Mouse (Mus musculus) forebrain, embryonic 10.5 days (tissue): ENCODE data around the gene Rcbtb1. TPM values are rescaled to one million over a fixed set of nuclear protein-coding genes. Genes with fewer than 3 reads are reported as not detected.
"Not testable (repeated sequence)": the region's sequence is repeated elsewhere in the genome, so short reads cannot be mapped to it uniquely, and the experiment has no call there.

Experiments
- DNase-seq: peaks from one replicate; pipeline ENCODE4 v3.0.0-alpha.2; 2017; ENCODE audit warnings: low spot score; ENCODE audit errors: extremely low spot score
- H3K27ac ChIP-seq: fragments of 300-500 bp; sonication (generic); 2 replicates; pipeline ENCODE4 v1.5.1; 2016; ENCODE audit warnings: mild to moderate bottlenecking
- H3K27me3 ChIP-seq: fragments of 300-500 bp; sonication (generic); 2 replicates; pipeline ENCODE4 v1.6.1; 2016; ENCODE audit warnings: mild to moderate bottlenecking; ENCODE audit not compliant: poor library complexity, severe bottlenecking
- H3K36me3 ChIP-seq: fragments of 300-500 bp; sonication (generic); replicated peaks from 2 replicates; pipeline ENCODE4 v1.6.1; 2016; ENCODE audit warnings: mild to moderate bottlenecking, moderate library complexity
- H3K4me1 ChIP-seq: fragments of 300-500 bp; sonication (generic); 2 replicates; pipeline ENCODE4 v1.6.1; 2016
- H3K4me3 ChIP-seq: fragments of 300-500 bp; sonication (generic); 2 replicates; pipeline ENCODE4 v1.5.1; 2016; ENCODE audit warnings: mild to moderate bottlenecking, moderate library complexity
- H3K9me3 ChIP-seq: fragments of 300-500 bp; sonication (generic); 2 replicates; pipeline ENCODE4 v1.6.1; 2016; ENCODE audit warnings: mild to moderate bottlenecking, moderate library complexity
- WGBS: fragments of 180-500 bp; shearing (Covaris S2); methylation state at CpG from one replicate; pipeline ENCODE4 v1.1.7; 2016; 5-methylcytosine and 5-hydroxymethylcytosine counted together
- polyA plus RNA-seq: library from polyadenylated mRNA; unstranded; fragments of >200 nt; fragmentation: Nextera tagmentation; extraction: Ambion mirVana; gene quantifications from 2 replicates; pipeline ENCODE4 v1.2.1, GENCODE M21; 2016

Gene Rcbtb1
- polyA plus RNA-seq, 1 experiment from 2014 or later = 121 TPM

DNA sequence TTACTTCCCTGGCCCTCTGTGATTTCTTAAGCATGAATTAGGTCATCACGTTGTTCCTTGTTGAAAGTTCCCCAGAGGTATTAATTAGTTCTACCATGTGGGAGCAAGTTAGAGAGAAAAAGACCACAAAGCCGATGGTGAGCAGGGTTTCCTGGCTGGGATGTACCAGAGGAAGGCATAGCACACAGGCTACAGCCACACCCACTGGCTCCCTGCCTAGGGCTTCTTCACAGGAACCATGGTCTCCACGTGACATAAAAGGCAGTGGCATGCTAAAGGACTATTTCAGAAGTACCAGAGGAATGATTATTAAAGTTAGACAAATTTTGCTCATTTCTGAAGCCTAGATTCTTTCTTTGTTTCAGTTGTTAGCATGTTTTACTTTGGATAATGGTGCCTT, 18.2 kb downstream of the Rcbtb1 start:
- H3K4me1 ChIP-seq = no peaks in the 10 kb centered on the region
- no peak overlapping the region for H3K4me3 ChIP-seq
- H3K27me3 ChIP-seq = no peaks in the 10 kb centered on the region
- no peak for DNase-seq
- peaks cover 98% of the 10 kb centered on the region for H3K36me3 ChIP-seq
- no peaks in the 10 kb centered on the region for H3K9me3 ChIP-seq
- WGBS = 91% methylated on average over 3 of the region's 3 CpGs
- no peak overlapping the region for H3K27ac ChIP-seq

DNA sequence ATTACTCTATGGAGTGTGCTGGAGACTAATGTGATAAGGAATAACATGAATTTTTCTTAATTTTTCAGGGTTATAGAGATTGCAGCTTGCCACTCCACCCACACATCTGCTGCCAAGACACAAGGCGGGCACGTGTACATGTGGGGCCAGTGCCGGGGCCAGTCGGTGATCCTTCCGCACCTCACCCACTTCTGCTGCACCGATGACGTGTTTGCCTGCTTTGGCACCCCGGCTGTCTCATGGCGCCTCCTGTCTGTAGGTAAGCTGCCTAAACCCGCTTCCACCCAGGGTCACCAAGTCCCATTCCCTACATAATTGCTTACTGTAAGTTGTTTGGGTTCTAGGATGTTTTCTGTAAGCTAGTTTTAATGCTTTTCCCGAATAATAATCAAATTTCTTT, 25.2 kb downstream of the Rcbtb1 start:
- no peaks in the 10 kb centered on the region for H3K4me1 ChIP-seq
- H3K4me3 ChIP-seq = no peak overlapping the region
- no peak overlapping the region for H3K27ac ChIP-seq
- peaks cover 100% of the 10 kb centered on the region for H3K36me3 ChIP-seq
- no peaks in the 10 kb centered on the region for H3K9me3 ChIP-seq
- H3K27me3 ChIP-seq = no peaks in the 10 kb centered on the region
- WGBS = 96% methylated on average over 11 of the region's 11 CpGs
- DNase-seq = no peak

DNA sequence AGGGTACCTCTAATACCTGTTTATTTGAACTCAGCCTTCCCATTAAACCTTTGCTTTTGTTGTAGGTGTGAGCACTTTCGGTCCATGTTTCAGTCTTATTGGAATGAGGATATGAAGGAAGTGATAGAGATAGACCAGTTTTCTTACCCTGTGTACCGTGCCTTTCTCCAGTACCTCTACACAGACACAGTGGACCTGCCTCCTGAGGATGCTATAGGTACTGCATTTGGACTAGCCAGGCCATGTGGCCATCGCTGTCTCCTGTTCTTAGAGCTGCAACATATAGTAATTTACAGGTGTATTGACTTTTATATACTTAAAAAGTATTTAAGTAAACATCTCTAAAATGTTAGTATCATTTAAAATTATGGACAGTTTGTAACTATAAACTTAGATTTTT, 28.8 kb downstream of the Rcbtb1 start:
- Histone ChIP-seq H3K4me1 (no peaks in the 10 kb centered on the region), H3K9me3 (no peaks in the 10 kb centered on the region), H3K27ac (no peak overlapping the region), H3K4me3 (no peak overlapping the region), H3K27me3 (no peaks in the 10 kb centered on the region), H3K36me3 (peaks cover 100% of the 10 kb centered on the region)
- DNase-seq = no peak
- WGBS = 93% methylated on average over 3 of the region's 3 CpGs

DNA sequence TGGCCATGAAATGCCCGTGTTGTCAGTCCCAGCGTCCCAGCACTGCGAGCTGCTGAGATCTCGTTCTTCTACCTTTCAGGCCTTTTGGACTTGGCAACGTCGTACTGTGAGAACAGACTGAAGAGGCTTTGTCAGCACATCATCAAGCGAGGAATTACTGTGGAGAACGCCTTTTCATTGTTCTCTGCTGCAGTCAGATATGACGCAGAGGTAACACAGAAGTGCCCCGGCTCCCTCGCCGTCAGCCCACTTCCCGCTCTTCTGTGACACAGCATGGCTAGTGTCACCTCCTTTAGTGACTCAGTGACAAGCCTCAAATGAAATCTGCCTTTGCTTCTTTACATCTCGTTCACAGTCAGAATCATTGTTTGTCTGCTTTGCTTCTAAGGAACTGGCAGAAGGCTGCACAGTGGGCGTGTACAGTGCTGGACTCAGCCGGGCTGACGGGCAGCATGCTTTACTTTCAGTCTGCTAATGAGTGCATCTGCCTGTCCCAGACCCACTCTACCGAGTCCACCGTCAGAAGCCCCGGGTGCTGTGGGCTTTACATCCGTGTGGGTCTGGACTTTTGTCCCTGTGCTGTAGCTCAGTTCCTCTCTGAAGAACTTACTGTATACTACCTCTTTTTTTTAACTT, 29.4 kb downstream of the Rcbtb1 start:
- H3K27ac ChIP-seq = no peak overlapping the region
- no peaks in the 10 kb centered on the region for H3K27me3 ChIP-seq
- DNase-seq = no peak
- no peak overlapping the region for H3K4me3 ChIP-seq
- WGBS = 93% methylated on average over 21 of the region's 21 CpGs
- H3K36me3 ChIP-seq = peaks cover 100% of the 10 kb centered on the region
- no peaks in the 10 kb centered on the region for H3K9me3 ChIP-seq
- no peaks in the 10 kb centered on the region for H3K4me1 ChIP-seq

GRCm38 (mm10) chr14:59232003-59232402, 31.0 kb downstream of the Rcbtb1 start:
- no peak for DNase-seq
- no peaks in the 10 kb centered on the region for H3K9me3 ChIP-seq
- no peaks in the 10 kb centered on the region for H3K4me1 ChIP-seq
- no peak overlapping the region for H3K27ac ChIP-seq
- H3K36me3 ChIP-seq = peaks cover 100% of the 10 kb centered on the region
- WGBS = 77% methylated on average over 5 of the region's 5 CpGs
- no peak overlapping the region for H3K4me3 ChIP-seq
- no peaks in the 10 kb centered on the region for H3K27me3 ChIP-seq

DNA sequence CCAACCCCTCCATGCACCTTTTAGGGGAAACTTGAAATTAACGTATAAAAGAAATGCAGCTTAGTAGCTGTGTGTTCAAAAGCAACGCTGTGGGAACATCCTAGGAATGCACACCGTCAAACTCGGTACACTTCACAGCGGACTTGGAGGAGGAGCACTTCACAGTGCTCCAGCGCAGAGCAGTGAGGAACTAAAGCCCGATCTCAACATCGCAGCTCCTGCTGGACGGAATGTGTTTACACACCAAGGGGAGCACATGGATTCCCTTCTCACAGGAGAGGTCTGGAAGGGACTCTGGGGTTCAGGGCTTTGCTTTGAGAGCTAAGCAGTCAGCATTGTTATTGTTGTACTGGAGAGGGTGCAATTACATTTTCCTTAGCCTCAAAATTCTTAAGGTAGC, 32.6 kb downstream of the Rcbtb1 start:
- H3K36me3 ChIP-seq = peaks cover 100% of the 10 kb centered on the region
- H3K27ac ChIP-seq = no peak overlapping the region
- H3K4me1 ChIP-seq = no peaks in the 10 kb centered on the region
- no peaks in the 10 kb centered on the region for H3K27me3 ChIP-seq
- H3K4me3 ChIP-seq = no peak overlapping the region
- no peak for DNase-seq
- H3K9me3 ChIP-seq = peaks cover 11% of the 10 kb centered on the region
- WGBS = 94% methylated on average over 9 of the region's 9 CpGs

DNA sequence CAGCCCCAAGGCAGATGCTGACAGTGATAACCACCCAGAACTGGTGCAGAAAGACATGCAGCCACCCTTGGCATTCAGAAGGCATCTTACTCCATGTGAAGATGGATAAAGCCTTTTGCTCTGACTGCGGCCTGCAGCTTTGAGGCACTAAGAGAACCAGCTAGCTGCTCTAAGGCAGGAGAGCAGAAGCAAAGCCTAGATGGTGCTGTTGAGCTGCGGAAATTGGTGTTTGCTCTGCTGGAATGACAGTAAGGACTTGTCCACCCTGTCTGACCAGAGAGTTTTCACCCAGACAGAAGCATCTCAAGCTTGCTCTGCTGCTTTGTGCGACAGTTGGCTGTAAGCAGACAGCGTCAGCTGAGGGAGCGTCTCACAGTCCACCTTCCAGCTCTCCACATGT, 49.3 kb downstream of the Rcbtb1 start:
- H3K36me3 ChIP-seq, H3K27ac ChIP-seq, H3K27me3 ChIP-seq, H3K9me3 ChIP-seq, H3K4me1 ChIP-seq, H3K4me3 ChIP-seq, DNase-seq: not testable (repeated sequence)
- 70% methylated on average over 5 of the region's 5 CpGs for WGBS

- H3K27me3 ChIP-seq, H3K9me3 ChIP-seq, H3K4me1 ChIP-seq, H3K36me3 ChIP-seq, H3K4me3 ChIP-seq, H3K27ac ChIP-seq, DNase-seq: not testable (repeated sequence)
- 89% methylated on average over 1 of the region's 1 CpGs for WGBS
Measured at GRCm38 (mm10) chr14:59255861-59256260, 54.9 kb downstream of the Rcbtb1 start.

GRCm38 (mm10) chr14:59260056-59260455, 59.0 kb downstream of the Rcbtb1 start, which contains the start of gene Gm6904:
Gene Gm6904, minus strand, starts transcription at chr14:59260216.
- 90% methylated on average over 3 of the region's 3 CpGs for WGBS
- Histone ChIP-seq H3K4me3 (no peak within 1 kb of the TSS), H3K27ac (no peak within 1 kb of the TSS), H3K36me3 (no peaks in the 10 kb centered on the region), H3K9me3 (no peaks in the 10 kb centered on the region), H3K27me3 (no peaks in the 10 kb centered on the region), H3K4me1 (no peaks in the 10 kb centered on the region)
- no peak for DNase-seq

GRCm38 (mm10) chr14:59274961-59275360, 74.0 kb downstream of the Rcbtb1 start:
- not testable (repeated sequence) for H3K4me3 ChIP-seq, H3K27me3 ChIP-seq, H3K4me1 ChIP-seq, H3K36me3 ChIP-seq, DNase-seq, H3K9me3 ChIP-seq, H3K27ac ChIP-seq
- WGBS = 82% methylated on average over 4 of the region's 4 CpGs

Other genes starting within 250 kb of the Rcbtb1 start
- not detected in 2 replicates for gene 1700129C05Rik, start 58.3 kb upstream of the Rcbtb1 start, polyA plus RNA-seq
- not detected in 2 replicates for gene Gm5142, start 22.5 kb upstream of the Rcbtb1 start, polyA plus RNA-seq
- gene Gm6904, start 59.0 kb downstream of the Rcbtb1 start, polyA plus RNA-seq = not detected in 2 replicates
- gene Phf11a, start 96.3 kb downstream of the Rcbtb1 start, polyA plus RNA-seq = not detected in 2 replicates
- gene Phf11b, start 140.1 kb downstream of the Rcbtb1 start, polyA plus RNA-seq = 0.21 and 0.26 TPM in 2 replicates
- 0.17 and 0.22 TPM in 2 replicates for gene Phf11d, start 164.3 kb downstream of the Rcbtb1 start, polyA plus RNA-seq
- 0.51 and 0.79 TPM in 2 replicates for gene Phf11c, start 194.2 kb downstream of the Rcbtb1 start, polyA plus RNA-seq
- 11.8 and 13.7 TPM in 2 replicates for gene Setdb2, start 239.7 kb downstream of the Rcbtb1 start, polyA plus RNA-seq
- gene Cab39l, start 239.8 kb downstream of the Rcbtb1 start, polyA plus RNA-seq = 44.5 and 46.0 TPM in 2 replicates